Mouse (Mus musculus): Measurements from ENCODE around the gene Cmtm8. TPM values are rescaled to one million over a fixed set of nuclear protein-coding genes. Genes with fewer than 3 reads are reported as not detected.

The Cmtm8 gene
- polyA plus RNA-seq, 1 experiment, result 15.4 TPM

DNA sequence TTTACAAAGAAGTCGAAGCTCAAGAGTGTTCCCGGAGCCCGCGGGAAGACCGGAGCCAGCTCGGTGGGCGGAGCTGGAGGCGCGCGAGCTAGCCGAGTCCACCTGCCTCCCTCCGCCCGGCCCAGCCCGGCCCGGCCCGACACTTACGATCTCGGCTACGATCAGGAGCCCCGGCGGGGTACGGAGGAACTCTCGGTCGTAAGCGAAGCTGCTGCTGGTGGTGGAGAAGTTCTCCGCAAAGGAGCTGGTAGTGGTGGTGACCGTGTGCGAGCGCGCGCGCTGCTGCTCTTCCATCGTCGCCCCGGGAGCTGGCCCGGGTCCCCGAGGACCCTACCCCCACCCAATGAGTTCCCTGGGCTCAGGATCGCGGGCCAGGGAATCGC lies 331 bp downstream of the Cmtm8 start:
- Histone ChIP-seq H3K27ac (ENCODE audit: control insufficient read depth, insufficient read depth, low read length) (no peak overlapping the region), H3K27me3 (ENCODE audit: control insufficient read depth, insufficient read depth, low read length) (no peaks in the 10 kb centered on the region; the same call in 1 of the 2 replicates), H3K4me1 (replicated peaks; ENCODE audit: control insufficient read depth, insufficient read depth, low read length) (peaks cover 13% of the 10 kb centered on the region; the same call in 1 of the 2 replicates), H3K4me3 (ENCODE audit: control insufficient read depth, insufficient read depth, low read length) (peak overlapping the region; percentile 64), H3K36me3 (ENCODE audit: control insufficient read depth, insufficient read depth, low read length) (no peaks in the 10 kb centered on the region)
- DNase-seq, result no peak
- under 1% methylated on average over 40 of the region's 40 CpGs for WGBS
- TF ChIP-seq CTCF (IDR thresholded peaks at IDR 0.05; ENCODE audit: borderline replicate concordance, control insufficient read depth, extremely low read depth, insufficient read depth, low read length, poor library complexity) (no peak), POLR2A (IDR thresholded peaks at IDR 0.05; ENCODE audit: control insufficient read depth, extremely low read depth, insufficient read depth, low read length, poor library complexity) (no peak)

DNA sequence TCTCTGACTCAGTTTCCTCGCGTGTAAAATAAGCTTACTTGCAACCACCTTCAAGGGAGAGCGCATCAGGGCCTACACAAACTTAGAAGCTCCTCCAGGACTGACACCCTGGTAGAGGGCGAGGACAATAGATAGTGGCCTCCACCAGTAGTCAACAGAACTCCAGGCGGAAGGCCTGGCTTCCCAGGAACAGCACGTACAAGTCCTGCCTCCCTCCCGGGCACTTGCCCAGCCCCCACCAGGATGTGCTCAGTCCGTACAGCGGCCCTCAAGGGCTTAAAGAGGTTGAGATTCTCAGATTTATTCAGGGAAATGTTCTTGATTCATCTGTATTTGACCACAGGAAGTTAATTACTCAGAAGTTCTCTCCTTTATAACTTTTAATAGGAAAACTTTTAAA lies 1.1 kb downstream of the Cmtm8 start:
- WGBS, result 91% methylated on average over 9 of the region's 9 CpGs
- Histone ChIP-seq H3K36me3 (ENCODE audit: control insufficient read depth, insufficient read depth, low read length) (no peaks in the 10 kb centered on the region), H3K4me3 (ENCODE audit: control insufficient read depth, insufficient read depth, low read length) (no peak overlapping the region), H3K4me1 (replicated peaks; ENCODE audit: control insufficient read depth, insufficient read depth, low read length) (peaks cover 13% of the 10 kb centered on the region; the same call in 1 of the 2 replicates), H3K27ac (ENCODE audit: control insufficient read depth, insufficient read depth, low read length) (no peak overlapping the region), H3K27me3 (ENCODE audit: control insufficient read depth, insufficient read depth, low read length) (no peaks in the 10 kb centered on the region; the same call in 1 of the 2 replicates)
- TF ChIP-seq POLR2A (IDR thresholded peaks at IDR 0.05; ENCODE audit: control insufficient read depth, extremely low read depth, insufficient read depth, low read length, poor library complexity), result no peak
- no peak for TF ChIP-seq CTCF (IDR thresholded peaks at IDR 0.05; ENCODE audit: borderline replicate concordance, control insufficient read depth, extremely low read depth, insufficient read depth, low read length, poor library complexity)
- DNase-seq, result no peak

DNA sequence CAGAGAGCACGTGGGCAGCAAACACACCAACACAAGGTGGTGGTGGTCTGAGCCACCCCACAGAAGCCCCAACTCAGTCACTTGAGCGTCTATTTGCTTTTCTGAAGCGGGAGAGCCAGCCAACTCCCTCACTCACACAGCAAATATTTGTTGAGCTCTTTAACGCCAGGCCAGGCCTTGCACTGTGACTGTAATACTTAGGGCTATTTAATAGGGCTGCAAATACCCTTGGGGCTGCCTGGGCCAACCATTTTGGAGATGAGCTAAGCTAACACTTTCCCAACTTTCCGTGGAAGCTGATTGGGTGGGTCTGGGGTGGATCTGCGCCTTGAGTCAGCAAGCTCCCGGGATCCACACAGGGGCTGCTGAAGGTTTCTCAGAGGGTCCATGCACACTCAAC lies 1.7 kb downstream of the Cmtm8 start:
- DNase-seq, result no peak
- TF ChIP-seq POLR2A (IDR thresholded peaks at IDR 0.05; ENCODE audit: control insufficient read depth, extremely low read depth, insufficient read depth, low read length, poor library complexity), result no peak
- TF ChIP-seq CTCF (IDR thresholded peaks at IDR 0.05; ENCODE audit: borderline replicate concordance, control insufficient read depth, extremely low read depth, insufficient read depth, low read length, poor library complexity), result no peak
- Histone ChIP-seq H3K4me1 (replicated peaks; ENCODE audit: control insufficient read depth, insufficient read depth, low read length) (peaks cover 13% of the 10 kb centered on the region; the same call in 1 of the 2 replicates), H3K4me3 (ENCODE audit: control insufficient read depth, insufficient read depth, low read length) (no peak overlapping the region), H3K27me3 (ENCODE audit: control insufficient read depth, insufficient read depth, low read length) (no peaks in the 10 kb centered on the region; the same call in 1 of the 2 replicates), H3K36me3 (ENCODE audit: control insufficient read depth, insufficient read depth, low read length) (no peaks in the 10 kb centered on the region), H3K27ac (ENCODE audit: control insufficient read depth, insufficient read depth, low read length) (no peak overlapping the region)
- WGBS, result 97% methylated on average over 7 of the region's 7 CpGs

GRCm38 (mm10) chr9:114838870-114839269 lies 5.1 kb downstream of the Cmtm8 start:
- peaks cover 5% of the 10 kb centered on the region; the same call in 1 of the 2 replicates for H3K4me1 ChIP-seq (replicated peaks; ENCODE audit: control insufficient read depth, insufficient read depth, low read length)
- TF ChIP-seq CTCF (IDR thresholded peaks at IDR 0.05; ENCODE audit: borderline replicate concordance, control insufficient read depth, extremely low read depth, insufficient read depth, low read length, poor library complexity), result no peak
- TF ChIP-seq POLR2A (IDR thresholded peaks at IDR 0.05; ENCODE audit: control insufficient read depth, extremely low read depth, insufficient read depth, low read length, poor library complexity), result no peak
- H3K36me3 ChIP-seq (ENCODE audit: control insufficient read depth, insufficient read depth, low read length), result no peaks in the 10 kb centered on the region
- 97% methylated on average over 5 of the region's 5 CpGs for whole genome bisulfite sequencing
- H3K4me3 ChIP-seq (ENCODE audit: control insufficient read depth, insufficient read depth, low read length), result no peak overlapping the region
- no peak overlapping the region for H3K27ac ChIP-seq (ENCODE audit: control insufficient read depth, insufficient read depth, low read length)
- no peaks in the 10 kb centered on the region; the same call in 1 of the 2 replicates for H3K27me3 ChIP-seq (ENCODE audit: control insufficient read depth, insufficient read depth, low read length)
- no peak for DNase-seq

DNA sequence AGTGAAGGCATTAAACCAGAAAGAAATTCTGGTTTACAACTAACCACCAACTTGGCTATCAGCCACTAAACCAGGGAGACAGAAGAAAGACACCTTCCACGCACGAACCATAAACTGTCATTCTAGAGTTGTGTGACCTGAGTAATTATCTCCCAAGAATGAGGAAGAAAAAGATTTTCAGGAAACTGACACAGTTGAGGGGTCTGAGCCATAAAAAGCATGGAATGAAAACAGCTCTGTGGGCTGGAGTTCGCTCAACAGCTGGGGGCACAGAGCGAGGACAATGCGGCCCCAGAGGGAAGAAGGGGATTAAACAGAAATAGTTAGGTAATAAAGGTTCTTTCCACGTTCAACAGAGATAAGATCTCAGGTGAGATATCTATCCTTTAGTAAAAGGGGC lies 12.4 kb downstream of the Cmtm8 start:
- Histone ChIP-seq H3K27ac (ENCODE audit: control insufficient read depth, insufficient read depth, low read length) (no peak overlapping the region), H3K36me3 (ENCODE audit: control insufficient read depth, insufficient read depth, low read length) (no peaks in the 10 kb centered on the region), H3K4me1 (replicated peaks; ENCODE audit: control insufficient read depth, insufficient read depth, low read length) (no peaks in the 10 kb centered on the region), H3K27me3 (ENCODE audit: control insufficient read depth, insufficient read depth, low read length) (no peaks in the 10 kb centered on the region), H3K4me3 (ENCODE audit: control insufficient read depth, insufficient read depth, low read length) (no peak overlapping the region)
- no peak for TF ChIP-seq POLR2A (IDR thresholded peaks at IDR 0.05; ENCODE audit: control insufficient read depth, extremely low read depth, insufficient read depth, low read length, poor library complexity)
- TF ChIP-seq CTCF (IDR thresholded peaks at IDR 0.05; ENCODE audit: borderline replicate concordance, control insufficient read depth, extremely low read depth, insufficient read depth, low read length, poor library complexity), result no peak
- 37% methylated on average over 6 of the region's 6 CpGs for WGBS
- no peak for DNase-seq

GRCm38 (mm10) chr9:114830351-114830750 lies 13.6 kb downstream of the Cmtm8 start:
- H3K36me3 ChIP-seq (ENCODE audit: control insufficient read depth, insufficient read depth, low read length), result no peaks in the 10 kb centered on the region
- TF ChIP-seq CTCF (IDR thresholded peaks at IDR 0.05; ENCODE audit: borderline replicate concordance, control insufficient read depth, extremely low read depth, insufficient read depth, low read length, poor library complexity) (no peak), POLR2A (IDR thresholded peaks at IDR 0.05; ENCODE audit: control insufficient read depth, extremely low read depth, insufficient read depth, low read length, poor library complexity) (no peak)
- no peaks in the 10 kb centered on the region for H3K4me1 ChIP-seq (replicated peaks; ENCODE audit: control insufficient read depth, insufficient read depth, low read length)
- no peak overlapping the region for H3K4me3 ChIP-seq (ENCODE audit: control insufficient read depth, insufficient read depth, low read length)
- no peak for DNase-seq
- 79% methylated on average over 7 of the region's 7 CpGs for WGBS
- no peaks in the 10 kb centered on the region for H3K27me3 ChIP-seq (ENCODE audit: control insufficient read depth, insufficient read depth, low read length)
- H3K27ac ChIP-seq (ENCODE audit: control insufficient read depth, insufficient read depth, low read length), result no peak overlapping the region

GRCm38 (mm10) chr9:114829669-114830068 lies 14.3 kb downstream of the Cmtm8 start:
- 97% methylated on average over 8 of the region's 8 CpGs for WGBS
- DNase-seq, result no peak

More at GRCm38 (mm10) chr9:114829669-114830068, 14.3 kb downstream of the Cmtm8 start:
- H3K27ac ChIP-seq (ENCODE audit: control insufficient read depth, insufficient read depth, low read length), result no peak overlapping the region
- no peak for TF ChIP-seq CTCF (IDR thresholded peaks at IDR 0.05; ENCODE audit: borderline replicate concordance, control insufficient read depth, extremely low read depth, insufficient read depth, low read length, poor library complexity)
- H3K27me3 ChIP-seq (ENCODE audit: control insufficient read depth, insufficient read depth, low read length), result no peaks in the 10 kb centered on the region
- H3K36me3 ChIP-seq (ENCODE audit: control insufficient read depth, insufficient read depth, low read length), result no peaks in the 10 kb centered on the region
- H3K4me1 ChIP-seq (replicated peaks; ENCODE audit: control insufficient read depth, insufficient read depth, low read length), result no peaks in the 10 kb centered on the region
- H3K4me3 ChIP-seq (ENCODE audit: control insufficient read depth, insufficient read depth, low read length), result no peak overlapping the region

All from thymus, adult 2 months (tissue).